Comparison of ENCODE assay signal across 9 mouse cellular contexts in the genomic region with DNA sequence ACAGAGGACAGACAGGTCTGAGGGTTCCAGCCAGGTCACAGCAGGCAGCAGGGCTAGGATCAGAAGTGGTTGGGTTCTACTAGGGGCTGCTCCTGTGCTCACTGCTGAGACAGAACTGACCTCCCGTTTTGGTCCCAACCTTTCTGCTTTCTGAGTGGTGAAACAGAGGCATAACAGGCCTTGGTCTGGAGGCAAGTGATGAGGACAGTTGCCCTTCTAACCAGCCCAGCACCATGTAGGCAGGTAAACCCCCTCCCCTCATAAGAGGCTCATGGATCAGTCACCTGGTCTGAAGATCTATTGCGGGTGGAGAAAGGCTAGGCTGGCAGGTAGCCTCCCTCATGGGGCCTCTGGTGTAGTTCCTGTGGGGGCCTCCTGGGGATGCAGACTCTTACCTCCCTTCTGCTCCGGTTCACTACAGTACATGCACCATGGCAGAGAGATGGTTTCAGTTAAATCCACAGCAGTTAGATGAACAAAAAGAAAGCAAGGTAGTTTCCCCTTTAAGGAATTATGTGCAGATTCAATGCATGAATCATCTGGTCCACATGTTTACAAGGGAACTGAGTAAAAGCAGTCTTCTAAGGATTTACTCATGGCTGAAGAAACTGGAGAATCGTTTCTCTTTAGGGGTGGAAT.
DNase-seq lines count a peak whose midpoint lies in the region; ATAC-seq lines count a peak whose summit lies in the region.
"Had no signal": no experiment of that assay in that cellular context is flagged by ENCODE, and none has a peak within 500 bp of the region (broad histone marks: within the 10 kb centered on the region; RNA-seq: fewer than 3 reads in every experiment).

No protein-coding gene starts in this region.

- peak overlapping the region; percentile 64 for H3K27ac ChIP-seq in kidney, embryonic 15.5 days
- H3K27ac ChIP-seq in embryonic facial prominence, embryonic 12.5 days: peak overlapping the region; percentile 98
- peak overlapping the region; percentile 94 for H3K27ac ChIP-seq in intestine, embryonic 14.5 days (ENCODE audit: low read depth)
- H3K27ac ChIP-seq in neural tube, embryonic 13.5 days (replicated peaks): peak overlapping the region; percentile 54; the same call in 1 of the 2 replicates

- H3K9me3 ChIP-seq in kidney, embryonic 15.5 days (replicated peaks): no peaks in the 10 kb centered on the region
- no peaks in the 10 kb centered on the region for H3K9me3 ChIP-seq in embryonic facial prominence, embryonic 12.5 days
- no peaks in the 10 kb centered on the region for H3K9me3 ChIP-seq in intestine, embryonic 14.5 days (ENCODE audit: control insufficient read depth, low read length)
- no peaks in the 10 kb centered on the region for H3K9me3 ChIP-seq in neural tube, embryonic 13.5 days

- H3K4me2 ChIP-seq in kidney, embryonic 15.5 days: no peak overlapping the region
- H3K4me2 ChIP-seq in embryonic facial prominence, embryonic 12.5 days (replicated peaks): peak overlapping the region; percentile 27
- peak overlapping the region; percentile 26 for H3K4me2 ChIP-seq in intestine, embryonic 14.5 days (ENCODE audit: low read length)
- no peak overlapping the region for H3K4me2 ChIP-seq in neural tube, embryonic 13.5 days

- H3K4me3 ChIP-seq in kidney, embryonic 15.5 days (replicated peaks): no peak overlapping the region
- H3K4me3 ChIP-seq in embryonic facial prominence, embryonic 12.5 days: no peak overlapping the region
- no peak overlapping the region for H3K4me3 ChIP-seq in intestine, embryonic 14.5 days (ENCODE audit: low read depth, low read length)
- no peak overlapping the region for H3K4me3 ChIP-seq in neural tube, embryonic 13.5 days
- H3K4me3 ChIP-seq: erythroblast, embryonic 14.5 days had no signal

- H3K4me1 ChIP-seq in kidney, embryonic 15.5 days: peaks cover 21% of the 10 kb centered on the region
- H3K4me1 ChIP-seq in embryonic facial prominence, embryonic 12.5 days: peaks cover 46% of the 10 kb centered on the region
- H3K4me1 ChIP-seq in intestine, embryonic 14.5 days (replicated peaks; ENCODE audit: control insufficient read depth, insufficient read depth, low read length): peaks cover 25% of the 10 kb centered on the region
- peaks cover 19% of the 10 kb centered on the region for H3K4me1 ChIP-seq in neural tube, embryonic 13.5 days (replicated peaks)

- peak; percentile 71 for ATAC-seq in kidney, embryonic 15.5 days (replicated peaks; ENCODE audit: low FRiP score)
- ATAC-seq in embryonic facial prominence, embryonic 12.5 days (ENCODE audit: insufficient number of reproducible peaks, insufficient read depth, low FRiP score, low TSS enrichment): peak; percentile 73
- peak; percentile 67 for ATAC-seq in intestine, embryonic 14.5 days (replicated peaks; ENCODE audit: low FRiP score, low TSS enrichment, low read depth)
- ATAC-seq in neural tube, embryonic 13.5 days (ENCODE audit: low read depth): peak; percentile 71

- H3K27me3 ChIP-seq in kidney, embryonic 15.5 days: no peaks in the 10 kb centered on the region
- H3K27me3 ChIP-seq in embryonic facial prominence, embryonic 12.5 days: no peaks in the 10 kb centered on the region
- H3K27me3 ChIP-seq in intestine, embryonic 14.5 days (replicated peaks; ENCODE audit: control insufficient read depth, insufficient read depth, low read length): no peaks in the 10 kb centered on the region
- H3K27me3 ChIP-seq in neural tube, embryonic 13.5 days: no peaks in the 10 kb centered on the region

- WGBS in kidney, embryonic 15.5 days: 31% methylated on average over 4 of the region's 4 CpGs
- 12% methylated on average over 4 of the region's 4 CpGs for WGBS in embryonic facial prominence, embryonic 12.5 days
- 19% methylated on average over 4 of the region's 4 CpGs for WGBS in intestine, embryonic 14.5 days
- 57% methylated on average over 4 of the region's 4 CpGs for WGBS in neural tube, embryonic 13.5 days

- no peak overlapping the region for H3K9ac ChIP-seq in kidney, embryonic 15.5 days
- no peak overlapping the region for H3K9ac ChIP-seq in embryonic facial prominence, embryonic 12.5 days
- H3K9ac ChIP-seq in intestine, embryonic 14.5 days (ENCODE audit: low read length): no peak overlapping the region
- H3K9ac ChIP-seq in neural tube, embryonic 13.5 days: peak overlapping the region; percentile 22; the same call in 1 of the 2 replicates

- DNase-seq in kidney, adult 11 months: no peak
- DNase-seq in intestine, embryonic 14.5 days (ENCODE audit: low spot score): peak; percentile 76
- no peak for DNase-seq in left cerebral cortex, adult 9 months (ENCODE audit: low spot score in 2 of 2)
- no peak for DNase-seq in kidney, postnatal 14 days
- DNase-seq in right cerebral cortex, adult 2 months (ENCODE audit: low spot score in 2 of 2): no peak

- H3K36me3 ChIP-seq in kidney, embryonic 15.5 days: no peaks in the 10 kb centered on the region
- H3K36me3 ChIP-seq in embryonic facial prominence, embryonic 12.5 days: no peaks in the 10 kb centered on the region
- H3K36me3 ChIP-seq in intestine, embryonic 14.5 days (ENCODE audit: control insufficient read depth, insufficient read depth, low read length): no peaks in the 10 kb centered on the region
- H3K36me3 ChIP-seq in neural tube, embryonic 13.5 days: no peaks in the 10 kb centered on the region

Comparison
In these comparisons a context has a peak if more than half of its experiments do, and no peak if none do; other contexts are left out.
1. H3K4me2 ChIP-seq: peak in embryonic facial prominence, embryonic 12.5 days (single experiment) and intestine, embryonic 14.5 days (single experiment); none in kidney, embryonic 15.5 days (single experiment) and neural tube, embryonic 13.5 days (single experiment).
2. Peak in every context shown above with its lines, with median percentiles within 50 percentile points of each other: ATAC-seq and H3K27ac ChIP-seq.